Mouse (Mus musculus): ENCODE results near the gene Svopl. TPM values are rescaled to one million over a fixed set of nuclear protein-coding genes. Genes with fewer than 3 reads are reported as not detected.

The Svopl gene
- total RNA-seq, 2 experiments from 2014 or later: not detected

GRCm38 (mm10) chr6:38032801-38033566 is 13.8 kb downstream of the Svopl start:
- ATAC-seq (replicated peaks; ENCODE audit: low FRiP score, poor library complexity, severe bottlenecking): no peak

GRCm38 (mm10) chr6:38031924-38032540 is 14.8 kb downstream of the Svopl start:
- ATAC-seq (replicated peaks; ENCODE audit: low FRiP score, poor library complexity, severe bottlenecking): no peak

DNA sequence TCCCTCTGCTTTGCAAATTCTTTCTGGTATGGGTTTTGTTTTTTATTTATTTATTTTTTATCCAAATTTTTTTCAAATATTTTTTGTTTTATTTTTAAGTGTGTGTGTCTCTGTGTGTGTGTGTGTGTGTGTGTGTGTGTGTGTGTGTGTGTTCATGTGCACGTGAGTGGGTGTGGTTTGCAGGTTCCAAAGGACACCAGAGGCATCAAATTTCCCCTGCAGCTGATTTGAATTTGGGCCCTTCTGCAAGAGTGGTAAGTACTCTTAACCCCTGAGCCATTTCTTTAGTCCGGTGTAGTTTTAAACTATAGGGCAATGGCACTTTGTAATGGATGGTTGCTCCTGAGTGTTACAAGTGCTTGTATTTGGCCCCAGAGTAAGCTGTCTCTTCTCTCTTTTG is 18.6 kb downstream of the Svopl start:
- no peak for ATAC-seq (replicated peaks; ENCODE audit: low FRiP score, poor library complexity, severe bottlenecking)

DNA sequence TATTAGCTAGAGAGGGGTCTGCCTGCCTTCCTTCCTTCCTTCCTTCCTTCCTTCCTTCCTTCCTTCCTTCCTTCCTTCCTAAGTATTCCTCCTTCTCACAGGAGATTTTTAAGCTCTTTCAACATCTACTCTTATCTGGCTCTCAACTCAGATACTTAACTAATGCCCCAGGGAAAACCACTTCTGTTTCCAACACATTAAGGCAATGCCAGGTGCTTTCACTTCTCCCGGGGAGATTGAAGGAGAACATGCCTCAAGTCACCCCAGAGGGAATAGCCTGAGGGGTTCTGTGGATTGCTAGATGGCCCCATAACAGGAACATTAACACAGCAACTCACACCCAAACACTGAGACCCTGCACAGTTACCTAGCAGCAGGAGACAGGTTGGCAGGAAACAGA is 19.0 kb downstream of the Svopl start:
- no peak for ATAC-seq (replicated peaks; ENCODE audit: low FRiP score, poor library complexity, severe bottlenecking)

- no peak for ATAC-seq (replicated peaks; ENCODE audit: low FRiP score, poor library complexity, severe bottlenecking)
Observed at GRCm38 (mm10) chr6:38023284-38023683, 23.5 kb downstream of the Svopl start.

- no peak for ATAC-seq (replicated peaks; ENCODE audit: low FRiP score, poor library complexity, severe bottlenecking)
Observed at GRCm38 (mm10) chr6:38021406-38021805, 25.4 kb downstream of the Svopl start.

GRCm38 (mm10) chr6:38012829-38013228 is 34.0 kb downstream of the Svopl start:
- no peak for ATAC-seq (replicated peaks; ENCODE audit: low FRiP score, poor library complexity, severe bottlenecking)

- ATAC-seq (replicated peaks; ENCODE audit: low FRiP score, poor library complexity, severe bottlenecking): no peak
Observed at GRCm38 (mm10) chr6:38007459-38007858, 39.3 kb downstream of the Svopl start.

DNA sequence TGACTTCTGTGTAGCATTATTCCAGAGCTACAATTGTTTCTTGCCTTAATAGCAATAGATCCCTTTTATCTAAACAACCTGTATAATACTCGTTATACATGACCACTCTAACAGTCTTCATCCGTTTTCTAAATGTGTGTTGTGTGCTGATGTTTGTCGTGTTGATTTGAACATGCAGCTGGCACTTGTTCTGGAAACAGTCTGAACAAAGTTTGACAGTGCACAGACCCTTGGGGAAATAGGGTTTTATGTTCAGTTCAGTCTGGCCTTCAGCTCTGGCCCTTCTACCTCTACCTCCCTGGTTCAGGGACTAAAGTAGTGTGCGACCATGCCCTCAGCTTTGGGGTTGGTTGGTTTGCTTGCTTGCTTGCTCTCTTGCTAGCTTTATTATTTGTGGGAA is 79.4 kb downstream of the Svopl start:
- ATAC-seq (replicated peaks; ENCODE audit: low FRiP score, poor library complexity, severe bottlenecking): no peak

GRCm38 (mm10) chr6:37951306-37951705 is 95.5 kb downstream of the Svopl start:
- no peak for ATAC-seq (replicated peaks; ENCODE audit: low FRiP score, poor library complexity, severe bottlenecking)

- no peak for ATAC-seq (replicated peaks; ENCODE audit: low FRiP score, poor library complexity, severe bottlenecking)
Observed at GRCm38 (mm10) chr6:37936498-37936897, 110.3 kb downstream of the Svopl start.

Other genes starting within 250 kb of the Svopl start
- 38.6 and 48.6 TPM in 2 replicates for gene Trim24, start 176.2 kb downstream of the Svopl start, total RNA-seq (2015; ENCODE audit: low replicate concordance)
- gene Trim24, start 176.2 kb downstream of the Svopl start, total RNA-seq (2017; ENCODE audit: low replicate concordance): 38.4 and 41.3 TPM in 2 replicates
- gene Tmem213, start 62.3 kb upstream of the Svopl start, total RNA-seq (2015; ENCODE audit: low replicate concordance): not detected in 2 replicates
- gene Tmem213, start 62.3 kb upstream of the Svopl start, total RNA-seq (2017; ENCODE audit: low replicate concordance): not detected in 2 replicates
- gene Atp6v0a4, start 77.6 kb upstream of the Svopl start, total RNA-seq (2015; ENCODE audit: low replicate concordance): not detected in 2 replicates
- gene Atp6v0a4, start 77.6 kb upstream of the Svopl start, total RNA-seq (2017; ENCODE audit: low replicate concordance): not detected in 2 replicates
- gene D630045J12Rik, start 207.0 kb upstream of the Svopl start, total RNA-seq (2015; ENCODE audit: low replicate concordance): 0.72 TPM in 1 of 2 replicates, not detected in the other
- 0.13 TPM in 1 of 2 replicates, not detected in the other for gene D630045J12Rik, start 207.0 kb upstream of the Svopl start, total RNA-seq (2017; ENCODE audit: low replicate concordance)